Mouse (Mus musculus) stomach, postnatal 0 days (tissue): ENCODE results near the gene Dhx15. TPM values are rescaled to one million over a fixed set of nuclear protein-coding genes. Genes with fewer than 3 reads are reported as not detected.

ENCODE experiments used
- ATAC-seq: fragments of 200-750 bp; cut with Nextera tagmentation; 2 replicates; pipeline ENCODE4 v1.8.0; 2017; ENCODE audit not compliant: low FRiP score, low TSS enrichment
- DNase-seq: peaks from one replicate; pipeline ENCODE4 v3.0.0-alpha.2; 2016; ENCODE audit warnings: low spot score
- H3K27ac ChIP-seq: fragments of 300-500 bp; sonication (generic); replicated peaks from 2 replicates; pipeline ENCODE4 v1.5.1; 2014; ENCODE audit warnings: mild to moderate bottlenecking, control low read depth
- H3K27me3 ChIP-seq: fragments of 300-500 bp; sonication (generic); 2 replicates; pipeline ENCODE4 v1.6.1; 2014; ENCODE audit warnings: low read length; ENCODE audit not compliant: control insufficient read depth, insufficient read depth
- H3K36me3 ChIP-seq: fragments of 300-500 bp; sonication (generic); 2 replicates; pipeline ENCODE4 v1.6.1; 2014; ENCODE audit warnings: low read length, mixed read lengths; ENCODE audit not compliant: control insufficient read depth, insufficient read depth
- H3K4me1 ChIP-seq: fragments of 300-500 bp; sonication (generic); replicated peaks from 2 replicates; pipeline ENCODE4 v1.6.1; 2014; ENCODE audit warnings: antibody characterized with exemption; ENCODE audit not compliant: control insufficient read depth, insufficient read depth
- H3K4me2 ChIP-seq: fragments of 300-500 bp; sonication (generic); replicated peaks from 2 replicates; pipeline ENCODE4 v1.6.1; 2014; ENCODE audit warnings: low read depth, mild to moderate bottlenecking, control low read depth, moderate library complexity
- H3K4me3 ChIP-seq: fragments of 300-500 bp; sonication (generic); 2 replicates; pipeline ENCODE4 v1.5.1; 2014; ENCODE audit warnings: low read depth, low read length, control low read depth
- H3K9ac ChIP-seq: fragments of 300-500 bp; sonication (generic); 2 replicates; pipeline ENCODE4 v1.6.1; 2014; ENCODE audit warnings: mild to moderate bottlenecking, low read length, control low read depth, mixed read lengths
- H3K9me3 ChIP-seq: fragments of 300-500 bp; sonication (generic); 2 replicates; pipeline ENCODE4 v1.6.1; 2016; ENCODE audit warnings: low read length; ENCODE audit not compliant: control insufficient read depth
- CTCF ChIP-seq: IDR thresholded peaks from 2 replicates; pipeline ENCODE4 v1.5.1; 2016; ENCODE audit warnings: antibody characterized with exemption, low read depth, mild to moderate bottlenecking, moderate library complexity
- EP300 ChIP-seq: optimal IDR thresholded peaks from 2 replicates; pipeline ENCODE3; 2016; ENCODE audit warnings: antibody characterized with exemption
- WGBS: fragments of 180-500 bp; shearing (Covaris S2); extraction: QIAGEN DNeasy Blood & Tissue Kit; methylation state at CpG from one replicate; pipeline ENCODE4 v1.1.7; 2014; 5-methylcytosine and 5-hydroxymethylcytosine counted together
- polyA plus RNA-seq: library from polyadenylated mRNA; unstranded; fragments of >200 nt; fragmentation: Nextera tagmentation; extraction: Ambion mirVana; gene quantifications from 2 replicates; pipeline ENCODE4 v1.2.1, GENCODE M21; 2015

Gene Dhx15
- polyA plus RNA-seq, 1 experiment from 2014 or later: 54.9 TPM

GRCm38 (mm10) chr5:52233891-52234290 is 43.6 kb upstream of the Dhx15 start:
- H3K9me3 ChIP-seq: no peaks in the 10 kb centered on the region
- no peak overlapping the region for H3K9ac ChIP-seq
- H3K27me3 ChIP-seq: no peaks in the 10 kb centered on the region
- DNase-seq: no peak
- WGBS: 6% methylated on average over 2 of the region's 2 CpGs
- no peak overlapping the region for H3K4me2 ChIP-seq
- peak overlapping the region; percentile 14; the same call in 1 of the 2 replicates for H3K27ac ChIP-seq
- no peak for ATAC-seq
- H3K4me3 ChIP-seq: no peak overlapping the region
- H3K36me3 ChIP-seq: no peaks in the 10 kb centered on the region
- TF ChIP-seq CTCF (no peak), EP300 (no peak)
- peaks cover 5% of the 10 kb centered on the region; the same call in 1 of the 2 replicates for H3K4me1 ChIP-seq

GRCm38 (mm10) chr5:52232611-52233010 is 42.3 kb upstream of the Dhx15 start:
- no peak for ATAC-seq
- no peak for DNase-seq
- H3K9me3 ChIP-seq: no peaks in the 10 kb centered on the region
- no peaks in the 10 kb centered on the region for H3K36me3 ChIP-seq
- H3K9ac ChIP-seq: no peak overlapping the region
- 55% methylated on average over 2 of the region's 2 CpGs for WGBS
- H3K4me1 ChIP-seq: peaks cover 5% of the 10 kb centered on the region; the same call in 1 of the 2 replicates
- TF ChIP-seq EP300: no peak
- no peak for TF ChIP-seq CTCF
- H3K4me2 ChIP-seq: no peak overlapping the region
- no peak overlapping the region for H3K27ac ChIP-seq
- H3K4me3 ChIP-seq: no peak overlapping the region
- H3K27me3 ChIP-seq: no peaks in the 10 kb centered on the region

- DNase-seq: no peak
- Histone ChIP-seq H3K4me3 (no peak overlapping the region), H3K36me3 (no peaks in the 10 kb centered on the region), H3K9me3 (no peaks in the 10 kb centered on the region), H3K27me3 (no peaks in the 10 kb centered on the region), H3K9ac (no peak overlapping the region), H3K27ac (no peak overlapping the region), H3K4me2 (no peak overlapping the region), H3K4me1 (peaks cover 5% of the 10 kb centered on the region; the same call in 1 of the 2 replicates)
- ATAC-seq: peak; percentile 53; the same call in 1 of the 2 replicates
- WGBS: 58% methylated on average over 2 of the region's 2 CpGs
- TF ChIP-seq CTCF: no peak
- TF ChIP-seq EP300: no peak
Observed at GRCm38 (mm10) chr5:52232199-52232598, 41.9 kb upstream of the Dhx15 start.

GRCm38 (mm10) chr5:52230466-52230865 is 40.2 kb upstream of the Dhx15 start:
- Histone ChIP-seq H3K9me3 (no peaks in the 10 kb centered on the region), H3K27ac (no peak overlapping the region), H3K27me3 (no peaks in the 10 kb centered on the region), H3K4me2 (no peak overlapping the region), H3K9ac (no peak overlapping the region), H3K4me3 (no peak overlapping the region), H3K36me3 (no peaks in the 10 kb centered on the region), H3K4me1 (peaks cover 5% of the 10 kb centered on the region; the same call in 1 of the 2 replicates)
- no peak for TF ChIP-seq EP300
- WGBS: 77% methylated on average over 7 of the region's 7 CpGs
- ATAC-seq (no peak), DNase-seq (no peak)

- Histone ChIP-seq H3K9ac (no peak overlapping the region), H3K4me3 (no peak overlapping the region), H3K27me3 (no peaks in the 10 kb centered on the region), H3K9me3 (no peaks in the 10 kb centered on the region), H3K4me2 (no peak overlapping the region), H3K36me3 (no peaks in the 10 kb centered on the region), H3K27ac (no peak overlapping the region), H3K4me1 (no peaks in the 10 kb centered on the region)
- DNase-seq (no peak), ATAC-seq (no peak)
- no peak for TF ChIP-seq CTCF
- TF ChIP-seq EP300: no peak
- WGBS: 75% methylated on average over 3 of the region's 3 CpGs
Observed at GRCm38 (mm10) chr5:52226677-52227076, 36.4 kb upstream of the Dhx15 start.

GRCm38 (mm10) chr5:52221596-52221995 is 31.3 kb upstream of the Dhx15 start:
- TF ChIP-seq CTCF (no peak), EP300 (no peak)
- Histone ChIP-seq H3K27ac (no peak overlapping the region), H3K36me3 (no peaks in the 10 kb centered on the region), H3K9ac (no peak overlapping the region), H3K4me1 (no peaks in the 10 kb centered on the region), H3K4me3 (no peak overlapping the region), H3K27me3 (no peaks in the 10 kb centered on the region), H3K9me3 (no peaks in the 10 kb centered on the region), H3K4me2 (no peak overlapping the region)
- DNase-seq (no peak), ATAC-seq (no peak)
- 87% methylated on average over 5 of the region's 5 CpGs for WGBS
